Mouse (Mus musculus): ENCODE measurements around the gene Ugt1a8.

The Ugt1a8 gene

GRCm38 (mm10) chr1:88258881-88259642, 171.4 kb downstream of the Ugt1a8 start:
- no peak for DNase-seq (ENCODE audit: low read depth, low spot score)

- no peak for DNase-seq (ENCODE audit: low read depth, low spot score)
Measured at GRCm38 (mm10) chr1:88259643-88260024, 172.0 kb downstream of the Ugt1a8 start.

- no peak for DNase-seq (ENCODE audit: low read depth, low spot score)
Measured at GRCm38 (mm10) chr1:88260114-88260513, 172.5 kb downstream of the Ugt1a8 start.

GRCm38 (mm10) chr1:88260604-88261377, 173.2 kb downstream of the Ugt1a8 start:
- DNase-seq (ENCODE audit: low read depth, low spot score): no peak

- DNase-seq (ENCODE audit: low read depth, low spot score): peak; percentile 34
Measured at GRCm38 (mm10) chr1:88261706-88262105, 174.1 kb downstream of the Ugt1a8 start.

GRCm38 (mm10) chr1:88262255-88262654, 174.6 kb downstream of the Ugt1a8 start:
- DNase-seq (ENCODE audit: low read depth, low spot score): peak; percentile 66

GRCm38 (mm10) chr1:88262961-88263360, 175.3 kb downstream of the Ugt1a8 start:
- no peak for DNase-seq (ENCODE audit: low read depth, low spot score)

GRCm38 (mm10) chr1:88263778-88264177, 176.2 kb downstream of the Ugt1a8 start:
- DNase-seq (ENCODE audit: low read depth, low spot score): no peak

GRCm38 (mm10) chr1:88264237-88264868, 176.7 kb downstream of the Ugt1a8 start:
- no peak for DNase-seq (ENCODE audit: low read depth, low spot score)

GRCm38 (mm10) chr1:88264869-88265240, 177.2 kb downstream of the Ugt1a8 start:
- DNase-seq (ENCODE audit: low read depth, low spot score): no peak

GRCm38 (mm10) chr1:88266123-88266522, 178.5 kb downstream of the Ugt1a8 start:
- no peak for DNase-seq (ENCODE audit: low read depth, low spot score)

GRCm38 (mm10) chr1:88267489-88267888, 179.9 kb downstream of the Ugt1a8 start:
- DNase-seq (ENCODE audit: low read depth, low spot score): no peak

- no peak for DNase-seq (ENCODE audit: low read depth, low spot score)
Measured at GRCm38 (mm10) chr1:88268070-88268469, 180.5 kb downstream of the Ugt1a8 start.
